Mouse (Mus musculus) lung, embryonic 14.5 days (tissue): ENCODE measurements around the gene Pik3cb. TPM values are rescaled to one million over a fixed set of nuclear protein-coding genes. Genes with fewer than 3 reads are reported as not detected.

Experiments
- ATAC-seq: fragments of 200-750 bp; cut with Nextera tagmentation; 2 replicates; pipeline ENCODE4 v1.8.0; 2017; ENCODE audit warnings: mild to moderate bottlenecking, moderate TSS enrichment, moderate library complexity; ENCODE audit not compliant: insufficient read depth
- DNase-seq: peaks from one replicate; pipeline ENCODE4 v3.0.0-alpha.2; 2015
- H3K27ac ChIP-seq: fragments of 300-500 bp; sonication (generic); 2 replicates; pipeline ENCODE4 v1.5.1; 2014; ENCODE audit warnings: low read depth, mild to moderate bottlenecking, moderate library complexity
- H3K27me3 ChIP-seq: fragments of 300-500 bp; sonication (generic); 2 replicates; pipeline ENCODE4 v1.6.1; 2014; ENCODE audit warnings: low read length, control low read depth; ENCODE audit not compliant: insufficient read depth
- H3K36me3 ChIP-seq: fragments of 300-500 bp; sonication (generic); 2 replicates; pipeline ENCODE4 v1.6.1; 2014; ENCODE audit warnings: control low read depth; ENCODE audit not compliant: insufficient read depth
- H3K4me1 ChIP-seq: fragments of 300-500 bp; sonication (generic); 2 replicates; pipeline ENCODE4 v1.6.1; 2014; ENCODE audit warnings: antibody characterized with exemption, control low read depth; ENCODE audit not compliant: insufficient read depth
- H3K4me2 ChIP-seq: fragments of 300-500 bp; sonication (generic); 2 replicates; pipeline ENCODE4 v1.6.1; 2014; ENCODE audit warnings: mild to moderate bottlenecking
- H3K4me3 ChIP-seq: fragments of 300-500 bp; sonication (generic); 2 replicates; pipeline ENCODE4 v1.5.1; 2014; ENCODE audit warnings: low read depth, low read length
- H3K9ac ChIP-seq: fragments of 300-500 bp; sonication (generic); 2 replicates; pipeline ENCODE4 v1.6.1; 2014
- H3K9me3 ChIP-seq: fragments of 300-500 bp; sonication (generic); 2 replicates; pipeline ENCODE4 v1.6.1; 2016; ENCODE audit warnings: low read depth, low read length, control low read depth
- CTCF ChIP-seq: IDR thresholded peaks from 2 replicates; pipeline ENCODE4 v1.5.1; 2016; ENCODE audit warnings: antibody characterized with exemption, low read depth
- WGBS: fragments of 180-500 bp; shearing (Covaris S2); extraction: QIAGEN DNeasy Blood & Tissue Kit; methylation state at CpG from one replicate; pipeline ENCODE4 v1.1.7; 2014; 5-methylcytosine and 5-hydroxymethylcytosine counted together
- polyA plus RNA-seq: library from polyadenylated mRNA; unstranded; fragments of >200 nt; fragmentation: Nextera tagmentation; extraction: Ambion mirVana; gene quantifications from 2 replicates; pipeline ENCODE4 v1.2.1, GENCODE M21; 2014

Gene Pik3cb
- polyA plus RNA-seq, 1 experiment from 2014 or later, result 1.7 TPM

DNA sequence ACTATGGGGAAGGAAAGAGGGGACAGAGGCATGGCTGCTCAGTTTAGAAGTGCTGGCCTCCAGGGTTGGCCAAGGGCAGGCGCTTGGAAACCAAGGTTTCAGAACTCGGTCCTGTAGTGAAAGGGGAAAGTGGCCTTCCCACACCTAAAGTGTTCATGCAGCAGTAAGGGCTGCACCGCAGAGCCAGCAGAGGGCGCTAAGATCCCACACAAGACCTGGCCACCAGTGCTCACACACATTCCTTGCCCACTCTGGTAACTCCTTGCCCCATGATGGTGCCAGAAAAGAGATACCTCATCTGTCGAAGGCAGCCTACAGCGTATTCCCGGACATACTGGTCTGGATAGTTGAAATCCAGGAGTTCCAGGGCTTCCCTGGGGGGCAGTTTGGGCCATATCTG lies 77.9 kb downstream of the Pik3cb start:
- WGBS, result 33% methylated on average over 7 of the region's 7 CpGs
- Histone ChIP-seq H3K4me1 (no peaks in the 10 kb centered on the region), H3K4me3 (no peak overlapping the region), H3K9ac (no peak overlapping the region), H3K27ac (no peak overlapping the region), H3K27me3 (no peaks in the 10 kb centered on the region), H3K9me3 (no peaks in the 10 kb centered on the region), H3K36me3 (no peaks in the 10 kb centered on the region), H3K4me2 (no peak overlapping the region)
- ATAC-seq (peak; percentile 70; the same call in 1 of the 2 replicates), DNase-seq (peak; percentile 85)
- peak; percentile 88 for TF ChIP-seq CTCF

DNA sequence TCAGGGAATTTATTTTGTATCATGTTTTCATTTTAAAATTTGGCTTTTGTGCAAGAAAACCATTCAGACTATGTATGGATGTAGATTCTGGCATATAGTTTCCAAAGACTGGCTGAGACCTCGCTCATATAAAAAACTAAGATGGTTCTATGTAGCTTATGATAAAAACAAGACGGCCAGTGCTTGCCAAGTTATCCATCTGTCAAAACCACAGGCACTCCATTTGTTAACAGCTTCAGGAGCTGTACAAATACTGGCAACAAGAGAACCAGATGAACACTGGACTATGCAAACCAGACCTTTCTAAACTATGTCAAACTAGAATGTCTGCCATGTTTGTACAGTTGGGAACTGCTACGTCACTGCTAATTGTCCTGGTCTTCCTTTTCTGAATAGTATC lies 82.7 kb downstream of the Pik3cb start:
- no peak overlapping the region for H3K4me2 ChIP-seq
- H3K9me3 ChIP-seq, result no peaks in the 10 kb centered on the region
- 48% methylated on average over 3 of the region's 3 CpGs for WGBS
- H3K9ac ChIP-seq, result no peak overlapping the region
- TF ChIP-seq CTCF, result no peak
- DNase-seq (peak; percentile 38), ATAC-seq (peak; percentile 48; the same call in 1 of the 2 replicates)
- no peaks in the 10 kb centered on the region for H3K36me3 ChIP-seq
- no peaks in the 10 kb centered on the region for H3K27me3 ChIP-seq
- no peak overlapping the region for H3K27ac ChIP-seq
- H3K4me3 ChIP-seq, result no peak overlapping the region
- no peaks in the 10 kb centered on the region for H3K4me1 ChIP-seq

DNA sequence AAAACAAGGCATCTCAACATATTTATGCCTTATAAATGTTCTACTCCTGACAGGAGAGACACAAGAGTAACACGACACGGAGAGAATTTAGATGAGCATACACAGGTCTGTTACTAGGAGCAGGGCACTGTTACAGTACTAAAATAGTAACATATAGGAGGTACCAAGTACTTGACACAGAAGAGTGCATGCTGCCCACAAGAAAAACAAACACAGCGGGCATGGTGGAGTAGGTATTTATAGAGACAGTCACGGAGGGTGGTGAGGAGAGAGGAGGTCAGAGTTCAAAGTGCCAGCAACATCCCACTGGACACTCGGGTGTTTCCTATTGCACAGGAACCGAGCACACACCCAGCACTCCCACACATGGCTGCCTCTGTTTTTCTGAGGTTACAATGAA lies 90.7 kb downstream of the Pik3cb start:
- no peak for TF ChIP-seq CTCF
- H3K36me3 ChIP-seq, result no peaks in the 10 kb centered on the region
- H3K4me3 ChIP-seq, result no peak overlapping the region
- ATAC-seq (no peak), DNase-seq (no peak)
- H3K4me2 ChIP-seq, result no peak overlapping the region
- no peaks in the 10 kb centered on the region for H3K4me1 ChIP-seq
- H3K9me3 ChIP-seq, result no peaks in the 10 kb centered on the region
- H3K27ac ChIP-seq, result no peak overlapping the region
- H3K27me3 ChIP-seq, result no peaks in the 10 kb centered on the region
- 48% methylated on average over 6 of the region's 6 CpGs for WGBS
- H3K9ac ChIP-seq, result no peak overlapping the region

DNA sequence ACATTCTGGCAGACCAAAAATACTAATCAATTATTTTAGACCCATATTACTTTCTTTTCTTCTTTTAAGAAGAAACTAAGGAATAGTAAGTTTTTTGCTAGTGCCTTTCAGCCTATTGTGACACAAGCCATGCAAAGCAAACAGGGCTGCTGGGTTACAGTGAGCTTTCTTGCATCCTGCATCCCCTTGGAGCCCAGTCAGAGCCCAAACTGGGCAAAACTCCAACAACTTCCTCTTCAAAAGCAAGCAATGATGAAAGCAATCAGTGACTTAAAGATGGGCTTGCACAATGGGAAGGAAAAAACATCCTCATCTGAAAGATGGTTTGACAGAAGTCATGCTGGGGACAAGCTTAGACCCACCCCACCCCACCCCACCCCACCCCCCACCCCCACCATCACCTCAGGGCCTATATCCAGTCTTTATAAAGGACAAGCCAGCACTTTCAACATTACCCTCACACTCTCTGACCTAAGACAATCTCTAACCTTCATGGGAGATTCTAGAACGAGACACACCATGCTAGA lies 91.6 kb downstream of the Pik3cb start:
- H3K9ac ChIP-seq, result no peak overlapping the region
- no peaks in the 10 kb centered on the region for H3K36me3 ChIP-seq
- no peak for TF ChIP-seq CTCF
- H3K4me2 ChIP-seq, result no peak overlapping the region
- ATAC-seq (peak; percentile 81; the same call in 1 of the 2 replicates), DNase-seq (peak; percentile 93)
- no peaks in the 10 kb centered on the region for H3K27me3 ChIP-seq
- 80% methylated on average over 1 of the region's 1 CpGs for WGBS
- no peak overlapping the region for H3K27ac ChIP-seq
- H3K9me3 ChIP-seq, result no peaks in the 10 kb centered on the region
- no peak overlapping the region for H3K4me3 ChIP-seq
- no peaks in the 10 kb centered on the region for H3K4me1 ChIP-seq

DNA sequence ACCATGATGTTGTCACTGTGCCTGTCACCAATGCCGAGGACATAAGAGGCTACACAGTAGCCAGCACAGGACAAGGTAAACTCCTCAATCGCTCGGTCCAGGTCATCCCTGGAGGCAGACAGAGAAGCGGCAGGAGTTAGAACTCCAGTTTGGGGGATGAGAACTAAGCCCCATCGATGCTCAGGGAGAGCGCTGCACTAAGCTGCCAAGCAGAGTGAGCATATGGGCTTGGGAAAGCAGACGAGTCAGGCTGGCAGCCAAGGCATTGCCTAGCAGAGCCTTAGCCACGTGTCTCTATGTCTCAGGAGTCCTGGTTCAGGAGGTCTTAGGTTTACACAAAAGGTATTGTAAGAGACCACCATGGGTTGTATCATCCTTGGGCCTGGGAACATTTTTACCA lies 95.7 kb downstream of the Pik3cb start:
- H3K4me1 ChIP-seq, result no peaks in the 10 kb centered on the region
- no peaks in the 10 kb centered on the region for H3K9me3 ChIP-seq
- H3K9ac ChIP-seq, result no peak overlapping the region
- no peak for TF ChIP-seq CTCF
- WGBS, result 82% methylated on average over 8 of the region's 8 CpGs
- H3K4me2 ChIP-seq, result no peak overlapping the region
- no peaks in the 10 kb centered on the region for H3K36me3 ChIP-seq
- no peak overlapping the region for H3K27ac ChIP-seq
- no peaks in the 10 kb centered on the region for H3K27me3 ChIP-seq
- H3K4me3 ChIP-seq, result no peak overlapping the region
- ATAC-seq, result no peak
- no peak for DNase-seq

DNA sequence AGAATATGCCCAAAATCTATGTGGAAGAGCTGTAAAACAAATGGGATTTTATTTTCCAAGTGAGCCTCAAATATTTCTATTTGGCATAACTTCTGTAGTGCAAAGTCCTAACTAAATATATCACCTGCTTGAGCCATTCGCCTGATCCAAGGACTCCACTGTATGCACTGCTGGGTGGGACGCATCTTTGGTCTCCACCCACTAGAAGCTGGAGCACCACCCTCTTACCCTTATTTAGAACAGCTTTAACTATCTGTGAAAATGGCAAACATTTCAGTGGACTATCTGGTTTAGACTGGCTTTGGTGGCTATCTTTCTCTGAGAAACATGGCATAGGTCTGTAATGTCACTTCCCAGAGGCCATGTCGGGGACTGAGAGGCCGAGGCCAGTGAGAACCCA lies 97.8 kb downstream of the Pik3cb start:
- WGBS, result 85% methylated on average over 4 of the region's 4 CpGs
- no peaks in the 10 kb centered on the region for H3K27me3 ChIP-seq

DNA sequence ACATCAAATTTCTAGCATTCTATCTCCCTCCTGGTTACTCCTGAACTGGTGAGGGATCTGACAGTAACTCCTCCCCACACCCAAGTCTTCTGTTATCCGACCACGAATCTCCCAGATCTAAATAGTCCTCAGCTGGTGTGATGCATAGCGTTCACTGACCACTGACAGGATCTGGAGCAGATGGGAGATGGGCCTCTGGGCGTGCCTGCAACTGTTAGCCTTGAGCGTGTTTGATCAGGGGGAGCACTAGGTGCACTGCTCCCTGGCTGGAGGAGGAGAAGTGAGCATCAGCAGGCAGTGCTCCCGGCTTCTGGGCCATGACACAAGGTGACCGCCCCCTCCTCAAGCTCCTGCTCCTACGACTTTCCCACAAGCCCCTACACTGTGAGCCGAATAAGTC lies 98.4 kb downstream of the Pik3cb start:
- Histone ChIP-seq H3K27ac (no peak overlapping the region), H3K9me3 (no peaks in the 10 kb centered on the region), H3K4me1 (no peaks in the 10 kb centered on the region), H3K4me3 (no peak overlapping the region), H3K36me3 (no peaks in the 10 kb centered on the region), H3K9ac (no peak overlapping the region), H3K4me2 (no peak overlapping the region), H3K27me3 (no peaks in the 10 kb centered on the region)
- ATAC-seq (no peak), DNase-seq (no peak)
- WGBS, result 65% methylated on average over 9 of the region's 9 CpGs
- TF ChIP-seq CTCF, result no peak

More for the DNA sequence above, 97.8 kb downstream of the Pik3cb start:
- no peak overlapping the region for H3K27ac ChIP-seq
- H3K36me3 ChIP-seq, result no peaks in the 10 kb centered on the region
- H3K9ac ChIP-seq, result no peak overlapping the region
- no peaks in the 10 kb centered on the region for H3K4me1 ChIP-seq
- no peaks in the 10 kb centered on the region for H3K9me3 ChIP-seq
- no peak overlapping the region for H3K4me2 ChIP-seq
- DNase-seq (no peak), ATAC-seq (no peak)
- H3K4me3 ChIP-seq, result no peak overlapping the region
- TF ChIP-seq CTCF, result no peak

DNA sequence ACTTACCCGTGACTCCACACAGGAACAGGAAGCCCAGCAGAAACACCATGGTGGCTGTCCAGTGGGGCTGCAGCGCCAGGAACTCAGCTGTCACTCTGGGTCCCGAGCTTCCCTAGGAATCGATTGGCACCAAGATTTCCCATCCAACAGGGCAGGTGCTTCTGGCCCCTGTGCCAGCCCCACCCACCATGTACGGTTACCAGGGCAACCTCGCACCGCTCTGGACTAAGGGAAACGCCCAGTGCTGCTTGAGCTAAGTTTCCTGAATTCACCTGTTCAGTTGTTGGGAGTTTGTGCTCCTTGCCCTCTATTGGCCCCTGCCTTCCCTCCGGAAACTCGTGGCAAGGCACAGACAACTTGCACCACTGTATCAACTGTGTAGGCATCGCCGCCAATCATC lies 104.8 kb downstream of the Pik3cb start, which contains the start of gene Gm1123:
Gene Gm1123 (minus strand): TSS at position 141 of the 400 bp plus-strand sequence.
- H3K27me3 ChIP-seq, result no peaks in the 10 kb centered on the region
- H3K4me3 ChIP-seq, result no peak within 1 kb of the TSS
- WGBS, result 78% methylated on average over 12 of the region's 12 CpGs
- H3K9me3 ChIP-seq, result no peaks in the 10 kb centered on the region
- DNase-seq (no peak), ATAC-seq (no peak)
- H3K4me2 ChIP-seq, result no peak within 1 kb of the TSS
- no peak within 1 kb of the TSS for H3K27ac ChIP-seq
- no peaks in the 10 kb centered on the region for H3K36me3 ChIP-seq
- no peaks in the 10 kb centered on the region for H3K4me1 ChIP-seq
- TF ChIP-seq CTCF, result no peak
- no peak within 1 kb of the TSS for H3K9ac ChIP-seq
